Mouse (Mus musculus): Measurements from ENCODE around the gene Agxt2. TPM values are rescaled to one million over a fixed set of nuclear protein-coding genes. Genes with fewer than 3 reads are reported as not detected.

Agxt2 gene
- polyA plus RNA-seq, 1 experiment from 2014 or later: not detected

DNA sequence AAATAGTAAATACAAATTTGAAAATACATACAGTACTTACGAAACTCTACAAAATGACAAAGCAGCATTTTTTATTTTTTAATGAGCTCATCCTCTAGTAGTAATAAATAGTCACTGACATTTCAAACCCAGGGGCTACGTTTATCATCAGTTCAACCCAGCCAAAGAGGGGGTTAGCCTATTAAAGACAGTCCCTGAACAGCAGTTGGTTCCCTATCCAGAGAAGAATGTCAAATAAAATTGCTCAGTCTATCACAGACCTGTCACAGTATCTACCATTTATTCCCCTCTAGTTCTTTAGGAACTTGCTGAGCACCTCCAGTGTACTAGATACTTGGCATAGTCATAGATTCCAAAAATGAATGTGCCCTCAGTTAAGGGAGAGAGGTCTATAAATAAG is 28.9 kb downstream of the Agxt2 start:
- Histone ChIP-seq H3K4me1 (no peaks in the 10 kb centered on the region), H3K27me3 (ENCODE audit: low read depth, poor library complexity, severe bottlenecking) (no peaks in the 10 kb centered on the region), H3K27ac (no peak overlapping the region), H3K4me3 (no peak overlapping the region), H3K9me3 (replicated peaks) (no peaks in the 10 kb centered on the region), H3K36me3 (no peaks in the 10 kb centered on the region)
- WGBS: 86% methylated on average over 2 of the region's 2 CpGs
- no peak for DNase-seq (ENCODE audit: low spot score)

DNA sequence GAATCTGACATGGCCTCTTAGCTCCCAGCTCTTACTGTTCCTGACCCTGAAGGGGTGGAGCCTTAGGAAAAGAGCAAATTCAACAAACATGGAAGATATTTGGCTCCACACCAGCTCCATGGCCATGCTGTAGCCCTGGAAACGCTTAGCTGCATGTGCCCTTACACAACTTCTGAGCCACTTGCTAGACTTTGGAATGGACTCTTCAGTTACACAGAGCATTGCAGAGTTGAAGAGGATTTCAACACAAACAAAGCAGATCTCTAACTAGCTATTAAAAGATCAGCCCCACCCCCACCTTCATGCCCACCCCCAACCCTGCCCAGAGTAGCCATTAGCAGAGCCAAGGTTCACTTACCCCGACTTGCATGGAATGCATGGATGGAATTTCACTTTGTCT is 41.5 kb downstream of the Agxt2 start:
- no peak overlapping the region for H3K27ac ChIP-seq
- no peaks in the 10 kb centered on the region for H3K9me3 ChIP-seq (replicated peaks)
- no peaks in the 10 kb centered on the region for H3K27me3 ChIP-seq (ENCODE audit: low read depth, poor library complexity, severe bottlenecking)
- no peaks in the 10 kb centered on the region for H3K4me1 ChIP-seq
- H3K36me3 ChIP-seq: no peaks in the 10 kb centered on the region
- H3K4me3 ChIP-seq: no peak overlapping the region
- no peak for DNase-seq (ENCODE audit: low spot score)
- 84% methylated on average over 2 of the region's 2 CpGs for whole genome bisulfite sequencing

DNA sequence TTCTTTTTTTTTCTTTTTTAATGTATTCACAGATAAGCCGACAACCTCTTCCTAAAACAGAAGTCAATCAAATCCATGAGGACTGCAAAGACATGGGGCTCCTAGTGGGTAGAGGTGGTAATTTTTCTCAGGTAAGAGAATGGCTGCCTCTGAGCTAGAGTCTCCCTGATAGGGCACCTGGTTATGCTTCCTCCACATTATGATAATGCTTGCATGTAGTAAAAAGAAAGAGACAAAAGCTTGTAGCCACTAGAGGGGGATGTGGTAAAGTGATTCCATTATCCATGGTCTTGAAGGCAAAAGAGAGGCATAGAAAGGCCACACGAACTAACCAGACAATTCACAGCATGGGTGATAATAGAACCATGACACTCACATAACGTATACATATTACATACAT is 42.1 kb downstream of the Agxt2 start:
- H3K27ac ChIP-seq: no peak overlapping the region
- H3K4me1 ChIP-seq: no peaks in the 10 kb centered on the region
- no peak for DNase-seq (ENCODE audit: low spot score)
- 66% methylated on average over 3 of the region's 3 CpGs for WGBS
- no peak overlapping the region for H3K4me3 ChIP-seq
- no peaks in the 10 kb centered on the region for H3K36me3 ChIP-seq
- H3K27me3 ChIP-seq (ENCODE audit: low read depth, poor library complexity, severe bottlenecking): no peaks in the 10 kb centered on the region
- no peaks in the 10 kb centered on the region for H3K9me3 ChIP-seq (replicated peaks)

DNA sequence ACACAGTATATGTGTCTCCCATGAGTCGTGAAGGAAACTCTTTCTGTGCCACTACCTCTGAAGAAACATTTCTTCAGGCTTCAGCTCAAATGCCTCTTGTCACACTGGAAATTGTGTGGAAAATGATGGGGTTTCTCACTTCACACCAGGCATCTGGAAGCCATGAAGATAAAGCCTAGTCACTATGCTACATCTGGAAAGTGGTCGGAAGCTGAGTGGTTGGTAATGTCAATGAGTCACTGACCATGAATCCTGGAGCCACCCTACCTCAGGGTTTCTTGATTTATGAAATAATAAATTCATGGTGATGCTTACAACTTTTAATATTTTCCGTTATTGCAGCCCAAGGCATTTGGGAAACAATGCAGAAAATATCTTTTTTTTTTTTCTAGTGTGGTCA is 51.5 kb downstream of the Agxt2 start:
- no peaks in the 10 kb centered on the region for H3K9me3 ChIP-seq (replicated peaks)
- H3K27me3 ChIP-seq (ENCODE audit: low read depth, poor library complexity, severe bottlenecking): no peaks in the 10 kb centered on the region
- WGBS: 87% methylated on average over 3 of the region's 3 CpGs
- no peaks in the 10 kb centered on the region for H3K36me3 ChIP-seq
- no peaks in the 10 kb centered on the region for H3K4me1 ChIP-seq
- H3K27ac ChIP-seq: no peak overlapping the region
- no peak overlapping the region for H3K4me3 ChIP-seq
- no peak for DNase-seq (ENCODE audit: low spot score)

DNA sequence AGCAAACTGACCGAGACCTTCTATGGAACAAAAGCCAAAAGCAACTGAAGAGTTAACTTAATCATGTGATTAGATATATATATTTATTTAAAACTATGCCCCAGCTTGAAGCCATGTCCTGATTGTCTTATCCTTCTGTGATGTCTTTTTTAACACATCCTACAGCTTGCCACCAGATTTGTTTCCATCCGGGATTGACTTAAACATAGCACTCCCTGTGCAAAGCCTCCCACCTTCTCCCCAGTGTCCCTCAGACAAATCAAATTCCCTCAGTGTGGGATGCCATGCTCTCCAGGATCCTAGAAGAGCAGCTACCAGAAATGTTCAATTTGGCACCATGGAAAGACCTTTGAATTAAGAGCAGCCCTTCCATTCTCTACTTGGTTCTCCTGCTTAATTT is 52.5 kb downstream of the Agxt2 start:
- WGBS: 85% methylated on average over 2 of the region's 2 CpGs
- no peaks in the 10 kb centered on the region for H3K36me3 ChIP-seq
- H3K27ac ChIP-seq: no peak overlapping the region
- H3K4me3 ChIP-seq: no peak overlapping the region
- H3K9me3 ChIP-seq (replicated peaks): no peaks in the 10 kb centered on the region
- DNase-seq (ENCODE audit: low spot score): no peak
- no peaks in the 10 kb centered on the region for H3K27me3 ChIP-seq (ENCODE audit: low read depth, poor library complexity, severe bottlenecking)
- H3K4me1 ChIP-seq: no peaks in the 10 kb centered on the region

DNA sequence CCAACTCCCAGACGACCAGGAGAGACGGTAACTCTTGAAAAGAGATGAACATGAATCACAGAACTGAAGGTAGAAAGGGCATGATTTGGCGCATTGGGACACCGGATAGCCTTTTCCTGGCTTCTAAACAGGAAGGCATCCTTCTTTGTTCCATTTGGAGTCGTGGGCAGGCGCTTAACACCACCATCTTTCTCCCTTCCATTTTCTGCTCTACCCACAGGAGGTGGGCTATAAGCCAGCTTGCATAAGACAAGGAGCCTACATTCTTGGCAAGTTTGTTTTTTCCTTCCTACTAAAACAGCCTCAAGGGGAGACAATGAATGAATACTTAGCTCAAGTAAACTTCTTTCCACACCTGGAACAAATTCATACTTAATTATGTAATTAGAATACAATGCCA is 55.3 kb downstream of the Agxt2 start:
- no peaks in the 10 kb centered on the region for H3K36me3 ChIP-seq
- no peaks in the 10 kb centered on the region for H3K4me1 ChIP-seq
- H3K9me3 ChIP-seq (replicated peaks): no peaks in the 10 kb centered on the region
- H3K27ac ChIP-seq: no peak overlapping the region
- DNase-seq (ENCODE audit: low spot score): no peak
- WGBS: 95% methylated on average over 6 of the region's 6 CpGs
- no peak overlapping the region for H3K4me3 ChIP-seq
- H3K27me3 ChIP-seq (ENCODE audit: low read depth, poor library complexity, severe bottlenecking): no peaks in the 10 kb centered on the region

DNA sequence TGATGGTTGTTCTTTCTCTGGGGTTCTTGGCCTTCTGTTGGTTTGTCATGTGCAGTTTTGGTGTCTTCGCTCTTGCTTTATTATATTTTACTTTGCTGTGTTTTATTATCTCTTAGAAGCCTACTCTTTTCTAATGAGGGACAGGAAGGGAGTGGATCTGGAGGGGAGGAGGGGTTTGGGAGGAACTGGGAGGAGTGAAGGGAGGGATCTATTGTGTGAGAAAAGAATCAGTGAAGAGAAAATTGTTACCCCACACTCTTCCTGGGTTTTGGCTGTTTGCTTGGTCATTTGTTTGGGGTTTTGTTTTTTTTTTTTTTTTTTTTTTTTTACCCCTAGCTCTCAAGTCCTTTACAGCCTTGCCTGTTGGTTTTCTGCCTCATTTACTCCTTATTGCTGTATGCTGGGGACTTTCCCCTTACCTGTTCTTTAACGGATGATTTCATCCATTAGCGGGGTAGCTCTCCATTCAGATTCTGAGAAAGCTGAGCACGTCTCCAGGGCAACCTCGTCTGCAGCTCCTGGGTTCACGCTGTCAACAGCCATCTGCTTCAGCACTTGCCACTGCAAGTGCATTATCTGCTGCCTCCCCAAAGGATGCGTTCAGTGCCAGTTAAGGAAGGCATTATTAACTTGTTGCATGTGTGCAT is 62.9 kb downstream of the Agxt2 start:
- H3K27ac ChIP-seq: no peak overlapping the region
- no peaks in the 10 kb centered on the region for H3K4me1 ChIP-seq
- no peak for DNase-seq (ENCODE audit: low spot score)
- H3K27me3 ChIP-seq (ENCODE audit: low read depth, poor library complexity, severe bottlenecking): no peaks in the 10 kb centered on the region
- no peaks in the 10 kb centered on the region for H3K36me3 ChIP-seq
- WGBS: 27% methylated on average over 7 of the region's 7 CpGs
- H3K4me3 ChIP-seq: no peak overlapping the region
- no peaks in the 10 kb centered on the region for H3K9me3 ChIP-seq (replicated peaks)

DNA sequence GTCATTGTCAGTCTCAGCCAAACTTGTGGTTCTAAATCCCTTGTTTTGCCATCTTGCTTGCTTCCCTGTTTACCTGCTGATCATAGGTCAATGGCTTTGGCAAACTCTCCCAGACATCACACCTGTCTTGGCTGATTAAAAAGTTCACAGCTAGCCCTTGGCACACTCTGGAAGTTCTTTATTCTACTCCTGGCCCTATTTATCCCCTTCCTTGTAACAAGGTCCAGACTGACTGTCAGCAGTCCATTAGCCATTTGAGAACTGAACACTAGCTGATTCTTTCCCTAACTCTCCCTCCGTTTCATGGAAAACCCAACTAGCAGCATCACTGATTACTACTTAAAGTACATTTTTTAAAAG is 63.4 kb downstream of the Agxt2 start:
- H3K4me3 ChIP-seq: no peak overlapping the region
- no peaks in the 10 kb centered on the region for H3K27me3 ChIP-seq (ENCODE audit: low read depth, poor library complexity, severe bottlenecking)
- WGBS: 87% methylated on average over 1 of the region's 1 CpGs
- no peak overlapping the region for H3K27ac ChIP-seq
- H3K9me3 ChIP-seq (replicated peaks): no peaks in the 10 kb centered on the region
- no peak for DNase-seq (ENCODE audit: low spot score)
- H3K36me3 ChIP-seq: no peaks in the 10 kb centered on the region
- H3K4me1 ChIP-seq: no peaks in the 10 kb centered on the region

DNA sequence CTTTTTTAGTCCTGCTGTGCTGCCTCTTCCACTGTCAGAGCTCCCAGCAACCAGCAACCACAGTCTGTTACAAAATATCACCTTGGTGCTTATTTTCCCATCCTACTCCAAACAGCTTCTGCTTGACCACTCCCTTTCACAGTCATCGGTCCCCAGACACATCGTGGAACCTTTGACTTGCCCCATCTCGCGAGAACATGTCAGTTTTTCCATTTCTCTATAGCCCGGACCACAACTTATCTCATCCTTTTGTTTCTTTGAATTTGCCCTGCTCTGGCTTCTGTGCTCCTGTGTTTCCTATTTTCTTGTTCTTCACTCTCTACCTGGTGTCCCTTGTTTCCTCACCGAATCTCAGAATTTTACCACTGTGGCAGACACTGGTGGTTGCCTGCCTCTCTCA is 67.8 kb downstream of the Agxt2 start:
- DNase-seq (ENCODE audit: low spot score): no peak
- H3K4me3 ChIP-seq: no peak overlapping the region
- WGBS: 90% methylated on average over 6 of the region's 6 CpGs
- H3K36me3 ChIP-seq: no peaks in the 10 kb centered on the region
- H3K9me3 ChIP-seq (replicated peaks): no peaks in the 10 kb centered on the region
- H3K27me3 ChIP-seq (ENCODE audit: low read depth, poor library complexity, severe bottlenecking): no peaks in the 10 kb centered on the region
- no peaks in the 10 kb centered on the region for H3K4me1 ChIP-seq
- H3K27ac ChIP-seq: no peak overlapping the region

DNA sequence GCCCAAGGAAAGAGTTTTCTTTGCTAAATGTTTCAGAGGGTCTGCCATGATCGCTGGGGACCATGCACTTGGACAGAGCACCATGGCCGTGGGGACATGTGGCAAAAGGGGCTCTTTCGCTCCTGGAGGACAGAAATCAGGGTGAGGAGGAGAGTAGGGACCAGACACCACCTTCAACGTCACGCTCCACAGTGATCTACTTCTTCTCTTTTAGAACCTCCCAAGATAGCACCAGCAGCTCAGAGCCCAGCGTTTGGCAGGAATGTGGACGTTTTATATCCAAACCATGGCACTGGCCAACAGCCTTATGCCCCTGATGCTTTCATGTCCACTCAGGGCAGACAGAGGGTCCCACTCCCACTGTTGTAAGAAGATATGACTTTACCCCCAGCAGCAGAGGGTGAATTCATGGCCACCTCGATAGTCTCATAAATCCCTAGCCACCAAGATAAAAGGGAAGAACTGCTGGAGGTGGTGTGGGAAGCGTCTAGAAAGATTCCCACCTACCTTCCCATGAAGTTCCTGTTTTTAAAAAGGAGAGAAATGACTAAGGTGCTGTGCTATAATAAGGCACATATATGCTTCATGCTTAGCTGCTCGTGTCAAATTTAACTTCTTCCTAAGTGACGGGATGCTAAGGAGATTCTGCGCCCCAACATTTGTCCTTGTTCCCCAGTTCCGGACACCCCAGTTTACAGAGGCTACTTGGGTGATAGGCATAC is 68.4 kb downstream of the Agxt2 start:
- Histone ChIP-seq H3K9me3 (replicated peaks) (no peaks in the 10 kb centered on the region), H3K27ac (no peak overlapping the region), H3K4me1 (no peaks in the 10 kb centered on the region), H3K36me3 (no peaks in the 10 kb centered on the region), H3K27me3 (ENCODE audit: low read depth, poor library complexity, severe bottlenecking) (no peaks in the 10 kb centered on the region), H3K4me3 (no peak overlapping the region)
- 93% methylated on average over 13 of the region's 13 CpGs for WGBS
- no peak for DNase-seq (ENCODE audit: low spot score)

DNA sequence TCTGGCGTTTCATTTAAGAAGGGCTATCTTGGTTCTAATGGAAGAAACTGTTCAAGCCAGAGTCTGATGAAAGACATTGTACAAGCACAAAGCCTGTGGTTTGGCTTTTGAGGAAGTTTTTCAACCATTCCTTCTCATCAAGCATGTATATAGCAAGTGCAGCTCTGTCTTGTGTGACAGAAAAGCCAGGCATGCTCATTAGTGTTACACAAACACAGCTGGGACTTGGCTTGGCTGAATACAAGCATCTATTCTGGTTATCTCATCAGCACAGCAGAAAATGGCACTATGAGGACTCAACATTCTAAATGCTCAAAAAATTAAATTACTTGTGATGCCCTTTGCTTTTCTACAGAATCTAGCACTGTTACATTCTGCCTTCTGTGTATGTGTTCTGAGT is 78.6 kb downstream of the Agxt2 start:
- 0 out of 2 replicates have a peak, but pooled peaks cover 2% of the 10 kb centered on the region for H3K36me3 ChIP-seq
- no peak overlapping the region for H3K27ac ChIP-seq
- no peaks in the 10 kb centered on the region for H3K9me3 ChIP-seq (replicated peaks)
- no peaks in the 10 kb centered on the region for H3K27me3 ChIP-seq (ENCODE audit: low read depth, poor library complexity, severe bottlenecking)
- 92% methylated on average over 1 of the region's 1 CpGs for whole genome bisulfite sequencing
- no peak for DNase-seq (ENCODE audit: low spot score)
- H3K4me1 ChIP-seq: no peaks in the 10 kb centered on the region
- no peak overlapping the region for H3K4me3 ChIP-seq

DNA sequence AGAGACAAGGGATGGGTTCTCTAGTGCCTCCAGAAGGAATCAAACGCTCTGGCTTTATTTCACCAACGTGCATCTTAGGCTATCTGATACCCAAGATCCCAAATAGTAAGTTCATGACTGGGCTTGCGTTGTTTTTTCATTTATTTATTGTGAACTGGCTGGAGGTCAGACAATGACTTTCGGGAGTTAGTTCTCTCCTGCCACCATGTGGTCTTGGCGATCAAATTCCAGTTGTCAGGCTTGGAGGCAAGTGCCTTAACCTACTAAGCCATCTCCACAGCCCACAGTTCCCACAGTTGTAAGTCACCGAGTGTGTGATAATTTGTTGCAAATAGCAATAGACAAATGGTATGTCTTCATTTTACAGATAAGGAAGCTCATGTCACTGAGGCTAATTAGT is 81.6 kb downstream of the Agxt2 start:
- Histone ChIP-seq H3K4me1 (no peaks in the 10 kb centered on the region), H3K36me3 (peaks cover 12% of the 10 kb centered on the region; the same call in 1 of the 2 replicates), H3K4me3 (no peak overlapping the region), H3K9me3 (replicated peaks) (no peaks in the 10 kb centered on the region), H3K27ac (no peak overlapping the region), H3K27me3 (ENCODE audit: low read depth, poor library complexity, severe bottlenecking) (no peaks in the 10 kb centered on the region)
- DNase-seq (ENCODE audit: low spot score): no peak
- 87% methylated on average over 6 of the region's 6 CpGs for WGBS

DNA sequence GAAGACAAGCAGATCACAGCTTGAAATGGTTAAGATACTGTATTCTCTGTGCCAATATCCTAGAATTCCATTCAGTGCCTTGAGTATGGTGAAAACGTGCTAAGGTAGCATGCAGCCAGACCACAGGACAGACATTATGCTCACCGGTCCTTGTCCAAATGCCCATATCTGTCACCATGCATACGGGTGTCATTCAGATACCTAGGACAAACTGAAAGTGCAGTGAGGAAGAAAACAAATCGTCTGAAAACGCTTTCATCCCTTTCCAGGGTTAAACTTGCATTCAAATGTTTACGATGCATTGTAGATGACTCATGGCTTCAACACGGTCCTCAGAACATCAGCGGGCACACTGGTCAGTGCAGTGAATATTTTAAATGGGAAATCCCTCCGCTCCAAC is 83.2 kb downstream of the Agxt2 start:
- no peak for DNase-seq (ENCODE audit: low spot score)
- H3K27me3 ChIP-seq (ENCODE audit: low read depth, poor library complexity, severe bottlenecking): no peaks in the 10 kb centered on the region
- WGBS: 92% methylated on average over 9 of the region's 9 CpGs
- no peaks in the 10 kb centered on the region for H3K4me1 ChIP-seq
- peaks cover 22% of the 10 kb centered on the region for H3K36me3 ChIP-seq
- H3K9me3 ChIP-seq (replicated peaks): no peaks in the 10 kb centered on the region
- no peak overlapping the region for H3K4me3 ChIP-seq
- no peak overlapping the region for H3K27ac ChIP-seq

DNA sequence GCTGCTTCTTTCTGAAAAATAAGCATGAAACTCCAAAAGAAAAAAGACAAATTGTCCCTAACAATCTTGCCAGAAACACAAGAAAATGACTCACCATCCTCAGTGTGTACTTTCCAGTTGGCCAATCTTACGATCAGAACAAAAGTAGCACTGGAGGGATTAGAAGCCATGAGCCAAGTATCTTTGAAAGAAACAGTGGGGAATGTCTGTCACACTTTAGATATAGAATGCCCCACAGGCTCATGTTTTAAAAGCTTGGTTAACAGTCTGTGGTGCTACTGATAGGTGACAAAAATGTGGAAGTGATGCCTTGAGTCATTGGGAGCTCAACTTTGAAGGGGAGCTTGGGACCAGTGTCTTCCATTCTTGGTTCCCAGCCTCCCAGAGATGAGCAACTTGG is 83.9 kb downstream of the Agxt2 start:
- no peak overlapping the region for H3K4me3 ChIP-seq
- no peaks in the 10 kb centered on the region for H3K4me1 ChIP-seq
- peaks cover 30% of the 10 kb centered on the region for H3K36me3 ChIP-seq
- no peaks in the 10 kb centered on the region for H3K27me3 ChIP-seq (ENCODE audit: low read depth, poor library complexity, severe bottlenecking)
- DNase-seq (ENCODE audit: low spot score): no peak
- 95% methylated on average over 1 of the region's 1 CpGs for WGBS
- H3K27ac ChIP-seq: no peak overlapping the region
- H3K9me3 ChIP-seq (replicated peaks): no peaks in the 10 kb centered on the region
